Mouse (Mus musculus) lung, embryonic 16.5 days (tissue): ENCODE measurements around the gene Tomm40. TPM values are rescaled to one million over a fixed set of nuclear protein-coding genes. Genes with fewer than 3 reads are reported as not detected.

Source experiments
- ATAC-seq: fragments of 200-750 bp; cut with Nextera tagmentation; 2 replicates; pipeline ENCODE4 v1.8.0; 2017; ENCODE audit warnings: low read depth, mild to moderate bottlenecking, moderate library complexity
- H3K27ac ChIP-seq: fragments of 300-500 bp; sonication (generic); 2 replicates; pipeline ENCODE4 v1.5.1; 2014; ENCODE audit warnings: mild to moderate bottlenecking, control low read depth, low read length
- H3K27me3 ChIP-seq: fragments of 300-500 bp; sonication (generic); 2 replicates; pipeline ENCODE4 v1.6.1; 2014; ENCODE audit warnings: low read depth, low read length, mixed read lengths; ENCODE audit not compliant: control insufficient read depth, insufficient read depth
- H3K36me3 ChIP-seq: fragments of 300-500 bp; sonication (generic); 2 replicates; pipeline ENCODE4 v1.6.1; 2014; ENCODE audit warnings: low read length; ENCODE audit not compliant: control insufficient read depth, insufficient read depth
- H3K4me1 ChIP-seq: fragments of 300-500 bp; sonication (generic); replicated peaks from 2 replicates; pipeline ENCODE4 v1.6.1; 2014; ENCODE audit warnings: low read length, mixed read lengths; ENCODE audit not compliant: control insufficient read depth, insufficient read depth
- H3K4me2 ChIP-seq: fragments of 300-500 bp; sonication (generic); 2 replicates; pipeline ENCODE4 v1.6.1; 2014; ENCODE audit warnings: low read depth, low read length, control low read depth
- H3K4me3 ChIP-seq: fragments of 300-500 bp; sonication (generic); 2 replicates; pipeline ENCODE4 v1.5.1; 2014; ENCODE audit warnings: mild to moderate bottlenecking, low read length, control low read depth
- H3K9ac ChIP-seq: fragments of 300-500 bp; sonication (generic); 2 replicates; pipeline ENCODE4 v1.6.1; 2014; ENCODE audit warnings: low read length, control low read depth
- H3K9me3 ChIP-seq: fragments of 300-500 bp; sonication (generic); 2 replicates; pipeline ENCODE4 v1.6.1; 2016; ENCODE audit warnings: low read length; ENCODE audit not compliant: control insufficient read depth
- WGBS: fragments of 180-500 bp; shearing (Covaris S2); extraction: QIAGEN DNeasy Blood & Tissue Kit; methylation state at CpG from one replicate; pipeline ENCODE4 v1.1.7; 2014; 5-methylcytosine and 5-hydroxymethylcytosine counted together
- polyA plus RNA-seq: library from polyadenylated mRNA; unstranded; fragments of >200 nt; fragmentation: Nextera tagmentation; extraction: Ambion mirVana; gene quantifications from 2 replicates; pipeline ENCODE4 v1.2.1, GENCODE M21; 2015

Gene Tomm40
- polyA plus RNA-seq, 1 experiment from 2014 or later = 87.4 TPM

DNA sequence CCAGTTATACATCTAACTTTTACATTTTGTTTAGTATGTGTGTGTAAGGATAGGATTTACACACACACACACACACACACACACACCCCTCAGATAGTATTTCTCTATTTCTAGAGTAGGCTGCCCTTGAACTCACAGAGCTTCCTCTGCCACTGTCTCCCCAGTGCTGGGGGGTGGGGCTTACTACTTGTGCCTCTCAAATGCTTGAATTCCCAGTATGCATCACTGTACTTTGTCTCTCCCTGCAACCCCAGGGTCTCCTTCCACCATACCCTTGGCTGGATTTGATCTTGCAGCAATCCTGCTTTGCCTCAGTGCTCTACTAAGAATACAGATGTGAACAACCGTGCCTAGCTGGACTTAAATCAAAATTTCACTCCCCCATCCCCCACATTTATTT lies 38.8 kb upstream of the Tomm40 start:
- H3K4me1 ChIP-seq = peaks cover 39% of the 10 kb centered on the region
- no peak overlapping the region for H3K4me3 ChIP-seq
- 47% methylated on average over 1 of the region's 1 CpGs for WGBS
- no peak overlapping the region; the same call in 1 of the 2 replicates for H3K9ac ChIP-seq
- H3K36me3 ChIP-seq = peaks cover 21% of the 10 kb centered on the region
- ATAC-seq = no peak
- H3K27ac ChIP-seq = peak overlapping the region; percentile 83
- no peak overlapping the region for H3K4me2 ChIP-seq
- H3K27me3 ChIP-seq = no peaks in the 10 kb centered on the region
- no peaks in the 10 kb centered on the region for H3K9me3 ChIP-seq

DNA sequence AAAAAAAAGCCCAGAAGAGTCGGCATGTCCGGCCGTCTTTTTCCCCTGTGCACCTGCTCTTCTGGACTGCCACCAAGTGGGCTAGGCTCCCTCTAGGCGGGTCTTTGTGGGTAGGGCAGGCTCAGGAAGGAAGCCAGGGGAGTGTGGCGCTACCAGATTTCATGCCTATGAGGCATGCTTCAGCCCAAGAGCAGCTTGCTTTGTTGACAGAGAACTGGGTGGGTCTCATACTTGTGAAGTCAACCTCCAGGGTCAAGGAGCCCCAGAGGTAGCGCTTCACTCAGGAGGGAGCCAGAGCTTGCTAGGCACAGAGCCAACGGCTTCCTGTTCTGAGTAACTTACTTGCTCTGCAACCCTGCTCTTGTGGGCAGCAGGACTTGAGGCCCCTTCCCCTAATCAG lies 38.3 kb upstream of the Tomm40 start:
- H3K9ac ChIP-seq = no peak overlapping the region; the same call in 1 of the 2 replicates
- H3K4me1 ChIP-seq = peaks cover 39% of the 10 kb centered on the region
- H3K27me3 ChIP-seq = no peaks in the 10 kb centered on the region

DNA sequence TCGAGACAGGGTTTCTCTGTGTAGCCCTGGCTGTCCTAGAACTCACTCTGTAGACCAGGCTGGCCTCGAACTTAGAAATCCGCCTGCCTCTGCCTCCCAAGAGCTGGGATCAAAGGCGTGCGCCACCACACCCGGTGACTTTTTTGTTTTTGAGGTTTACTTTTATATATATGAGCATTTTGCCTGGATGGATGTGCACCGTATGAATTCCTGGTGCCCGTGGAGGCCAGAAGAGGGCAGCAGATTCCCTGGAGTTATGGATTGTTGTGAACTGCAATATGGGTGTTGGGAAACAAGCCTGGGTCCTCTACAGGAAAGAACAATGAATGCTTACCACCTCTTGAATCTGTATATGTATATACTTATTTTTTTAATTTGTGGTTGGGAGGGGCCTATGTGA lies 37.4 kb upstream of the Tomm40 start:
- no peak overlapping the region for H3K4me2 ChIP-seq
- peaks cover 6% of the 10 kb centered on the region for H3K36me3 ChIP-seq
- WGBS = 69% methylated on average over 8 of the region's 8 CpGs
- no peak overlapping the region for H3K9ac ChIP-seq
- no peaks in the 10 kb centered on the region for H3K9me3 ChIP-seq
- H3K27me3 ChIP-seq = no peaks in the 10 kb centered on the region
- no peak for ATAC-seq
- H3K27ac ChIP-seq = no peak overlapping the region; the same call in 1 of the 2 replicates
- peaks cover 43% of the 10 kb centered on the region for H3K4me1 ChIP-seq
- H3K4me3 ChIP-seq = no peak overlapping the region

More for the DNA sequence above, 38.3 kb upstream of the Tomm40 start:
- H3K4me2 ChIP-seq = no peak overlapping the region
- peak; percentile 34 for ATAC-seq
- no peak overlapping the region for H3K4me3 ChIP-seq
- WGBS = 35% methylated on average over 7 of the region's 7 CpGs
- H3K9me3 ChIP-seq = no peaks in the 10 kb centered on the region
- peak overlapping the region; percentile 83 for H3K27ac ChIP-seq
- H3K36me3 ChIP-seq = peaks cover 16% of the 10 kb centered on the region

DNA sequence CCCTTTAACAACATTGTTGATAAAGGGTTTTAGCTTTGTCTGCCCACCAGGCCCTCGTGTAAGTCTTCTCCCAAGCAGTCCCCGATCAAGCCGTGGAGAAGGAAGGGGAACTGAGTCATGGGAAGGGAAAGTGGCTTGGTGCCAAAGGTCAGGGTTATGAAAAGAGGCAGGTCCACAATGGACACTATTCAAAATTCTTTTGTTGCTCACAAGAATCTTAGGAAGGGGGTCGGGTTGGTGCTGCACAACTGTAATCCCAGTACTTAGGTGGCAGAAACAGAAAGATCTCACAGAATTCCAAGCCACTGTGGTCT lies 35.8 kb upstream of the Tomm40 start:
- H3K27me3 ChIP-seq = no peaks in the 10 kb centered on the region
- H3K27ac ChIP-seq = peak overlapping the region; percentile 94
- peaks cover 46% of the 10 kb centered on the region for H3K4me1 ChIP-seq
- H3K9me3 ChIP-seq = no peaks in the 10 kb centered on the region
- 0 out of 2 replicates have a peak, but pooled peaks cover 2% of the 10 kb centered on the region for H3K36me3 ChIP-seq
- no peak for ATAC-seq
- no peak overlapping the region for H3K4me3 ChIP-seq
- no peak overlapping the region for H3K9ac ChIP-seq
- no peak overlapping the region for H3K4me2 ChIP-seq
- WGBS = 28% methylated on average over 4 of the region's 4 CpGs

DNA sequence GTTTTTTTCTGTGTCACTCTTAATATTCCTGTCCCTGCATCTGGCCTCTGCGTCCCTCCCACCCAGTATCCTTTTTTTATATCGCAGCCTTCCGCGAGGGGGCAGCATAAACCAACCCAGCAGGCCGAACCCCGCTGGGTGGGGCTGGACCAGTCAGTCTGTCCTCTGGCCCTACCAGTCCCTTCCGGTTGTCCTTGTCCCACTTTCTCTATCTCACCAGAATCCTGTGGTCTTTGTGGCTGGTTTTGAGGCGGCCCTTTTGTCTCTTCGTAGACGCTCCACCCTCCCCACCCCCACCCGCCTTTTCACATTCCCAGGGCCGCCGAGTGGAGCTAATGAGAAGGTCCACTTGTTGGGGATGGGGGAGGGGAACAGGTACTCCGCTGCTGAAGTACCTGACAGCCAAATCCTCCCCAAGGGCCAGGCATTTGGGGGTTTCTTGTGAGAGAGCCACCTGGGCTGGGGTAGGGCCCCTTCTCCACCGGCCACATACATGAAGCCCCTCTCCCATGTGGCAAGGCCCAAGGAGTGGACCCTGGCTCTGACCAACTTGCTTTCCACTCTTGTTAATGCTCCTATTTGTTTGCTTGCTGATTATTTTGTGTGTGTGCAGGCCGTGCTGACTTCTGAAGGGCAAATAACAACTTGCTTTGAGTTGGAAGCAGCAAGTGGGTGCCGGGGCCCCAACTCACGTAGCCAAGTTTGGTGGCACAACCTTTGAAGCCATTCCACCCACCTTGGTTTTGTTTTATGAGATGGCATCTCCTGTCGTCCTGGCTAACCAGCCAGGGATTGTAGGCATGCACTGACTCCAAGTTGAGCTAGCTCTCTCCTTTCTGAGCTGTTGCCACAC lies 35.2 kb upstream of the Tomm40 start, which contains the start of gene Nectin2:
Nectin2 (minus strand) TSS at position 267 of the 853 bp plus-strand sequence.
- H3K4me1 ChIP-seq = peaks cover 42% of the 10 kb centered on the region
- H3K36me3 ChIP-seq = 0 out of 2 replicates have a peak, but pooled peaks cover 2% of the 10 kb centered on the region
- no peaks in the 10 kb centered on the region for H3K27me3 ChIP-seq
- peak within 1 kb of the TSS; percentile 93 for H3K9ac ChIP-seq
- no peaks in the 10 kb centered on the region for H3K9me3 ChIP-seq
- peak within 1 kb of the TSS; percentile 79 for H3K4me3 ChIP-seq
- peak within 1 kb of the TSS; percentile 94 for H3K27ac ChIP-seq
- peak; percentile 74 for ATAC-seq
- peak within 1 kb of the TSS; percentile 83 for H3K4me2 ChIP-seq
- WGBS = 13% methylated on average over 19 of the region's 19 CpGs

DNA sequence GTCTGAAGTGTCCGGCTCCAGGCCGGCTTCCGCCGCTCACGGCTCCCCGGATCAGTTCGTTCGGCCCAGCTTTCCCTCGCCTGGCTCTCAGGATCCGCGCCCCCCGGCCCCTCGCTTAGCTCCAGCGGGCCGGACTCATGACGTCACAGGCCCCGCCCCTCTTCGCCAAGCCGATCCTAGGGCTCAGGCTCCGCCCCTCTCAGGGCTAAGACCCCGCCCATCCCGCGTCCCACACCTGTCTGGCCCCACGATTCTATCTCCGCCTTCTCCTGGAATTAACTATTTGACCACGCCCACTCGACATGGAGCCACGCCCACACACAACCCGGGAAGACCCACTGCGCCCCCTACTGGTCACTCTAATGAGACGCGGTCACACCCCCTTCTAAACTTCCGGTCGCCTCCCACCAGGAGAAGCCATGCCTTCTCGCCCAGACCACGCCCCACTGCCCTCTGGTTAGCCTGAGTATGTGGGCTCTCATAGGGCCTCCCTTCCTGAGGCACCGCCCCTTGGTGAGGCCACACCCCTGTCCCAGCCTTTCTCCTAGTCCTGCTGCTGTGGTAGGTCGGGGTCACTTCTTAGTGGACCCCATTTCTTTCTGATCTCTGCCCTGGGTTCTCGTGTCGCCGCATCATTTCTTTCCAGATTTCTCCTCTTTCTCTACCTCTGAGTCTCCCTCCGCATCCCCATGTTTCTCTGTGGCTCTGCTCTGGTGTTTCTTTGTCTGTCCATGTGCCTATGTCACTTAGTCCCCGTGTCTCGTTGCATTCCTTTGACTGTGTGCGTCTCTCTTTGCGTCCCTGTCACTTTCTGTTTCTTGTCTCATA lies 34.4 kb upstream of the Tomm40 start:
- H3K4me2 ChIP-seq = peak overlapping the region; percentile 83
- peak; percentile 93 for ATAC-seq
- peaks cover 46% of the 10 kb centered on the region for H3K4me1 ChIP-seq

DNA sequence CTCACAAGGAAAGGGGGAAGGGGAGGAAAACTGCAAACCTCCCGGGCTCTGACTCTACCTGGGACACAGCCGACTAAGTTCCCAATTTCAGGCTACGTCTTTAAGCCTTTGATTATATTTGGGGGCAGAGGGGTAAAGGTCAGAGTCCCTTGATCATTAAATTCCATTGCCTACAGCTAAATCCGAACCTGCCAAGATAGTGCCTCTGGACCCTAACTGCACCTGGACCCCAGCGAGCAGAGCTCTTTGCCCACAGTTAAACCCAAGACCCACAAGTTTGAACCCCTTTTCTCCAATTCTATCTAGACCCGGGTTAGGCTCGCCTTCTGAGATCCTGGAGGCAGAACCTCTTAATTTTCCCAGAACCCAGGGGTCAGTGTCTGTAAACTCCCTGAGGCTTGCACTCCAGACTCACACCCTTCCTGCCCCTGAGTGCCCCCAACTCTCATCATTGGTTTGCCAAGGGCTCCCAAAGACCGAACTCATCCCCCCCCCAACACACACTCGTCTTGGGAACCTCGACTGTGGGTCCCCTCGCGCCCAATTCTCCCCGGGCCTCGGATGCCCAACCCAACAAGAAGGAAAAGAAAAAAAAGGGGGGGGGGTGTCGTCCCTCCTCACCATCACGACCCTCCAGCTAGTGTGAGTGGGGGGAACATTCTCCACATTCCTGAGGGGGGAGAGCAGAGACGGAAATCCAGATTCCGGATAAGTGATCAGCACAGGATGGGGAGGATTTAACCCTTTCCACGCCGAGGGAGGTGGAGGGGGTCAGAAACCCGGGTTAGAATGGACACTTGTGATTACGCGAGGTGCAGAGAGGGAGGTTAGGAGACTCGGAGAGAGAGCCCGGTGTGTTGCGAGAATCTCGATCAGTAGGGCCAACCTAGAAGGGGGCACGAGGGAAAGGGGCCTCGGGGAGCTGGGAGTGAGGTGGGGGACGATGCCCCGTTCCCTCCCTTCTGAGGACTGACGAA lies 33.3 kb upstream of the Tomm40 start:
- Histone ChIP-seq H3K9ac (peak overlapping the region; percentile 93), H3K36me3 (no peaks in the 10 kb centered on the region), H3K4me3 (peak overlapping the region; percentile 79), H3K27ac (peak overlapping the region; percentile 86), H3K27me3 (no peaks in the 10 kb centered on the region), H3K4me2 (peak overlapping the region; percentile 63), H3K4me1 (peaks cover 40% of the 10 kb centered on the region), H3K9me3 (no peaks in the 10 kb centered on the region)
- 0 out of 2 replicates have a peak, but pooled peaks have one; percentile 0 for ATAC-seq
- 0% methylated on average over 32 of the region's 32 CpGs for WGBS

More for the DNA sequence above, 34.4 kb upstream of the Tomm40 start:
- Histone ChIP-seq H3K36me3 (no peaks in the 10 kb centered on the region), H3K4me3 (peak overlapping the region; percentile 79), H3K27me3 (no peaks in the 10 kb centered on the region), H3K27ac (peak overlapping the region; percentile 94), H3K9ac (peak overlapping the region; percentile 93), H3K9me3 (no peaks in the 10 kb centered on the region)
- under 1% methylated on average over 44 of the region's 46 CpGs for WGBS

DNA sequence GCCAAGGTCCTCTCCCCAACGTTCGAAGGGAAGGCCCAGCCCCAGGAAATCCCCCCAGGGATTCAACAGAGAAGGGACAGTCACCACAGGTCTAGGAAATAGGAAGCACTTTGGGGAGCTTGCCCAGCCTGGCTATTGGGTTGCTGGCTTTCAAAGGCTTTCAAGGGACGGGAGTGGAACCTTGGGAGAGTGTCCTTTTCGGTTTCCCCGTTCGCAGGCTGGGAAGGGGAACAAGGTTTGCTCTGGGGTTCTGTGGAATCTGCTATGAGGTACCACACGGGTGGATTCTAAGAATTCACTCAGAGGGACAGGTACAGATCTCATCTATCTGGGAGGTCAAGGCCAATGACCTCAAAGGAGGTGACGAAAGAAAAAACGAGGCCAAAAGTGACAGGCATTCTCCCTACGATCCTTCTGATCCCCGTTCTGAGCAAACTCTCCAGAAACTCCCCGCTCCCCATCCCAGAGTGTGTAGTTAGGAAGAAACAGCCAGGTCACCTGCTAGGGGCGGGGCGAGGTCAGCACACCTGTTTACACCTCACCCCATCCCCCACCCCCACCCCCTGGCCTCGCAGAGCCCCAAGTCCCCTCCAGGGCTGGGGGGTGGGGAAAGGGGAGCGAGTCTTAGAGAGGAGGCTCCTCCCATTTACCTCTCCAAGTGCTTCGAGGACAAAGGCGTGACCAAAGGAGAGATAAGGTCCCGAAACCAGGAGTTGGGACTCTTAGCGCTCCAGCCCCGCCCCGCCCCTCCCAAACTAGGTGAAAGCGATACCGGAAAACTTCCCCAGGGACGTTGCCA lies 32.4 kb upstream of the Tomm40 start:
- Histone ChIP-seq H3K4me1 (peaks cover 39% of the 10 kb centered on the region), H3K9me3 (no peaks in the 10 kb centered on the region), H3K9ac (peak overlapping the region; percentile 93), H3K27ac (peak overlapping the region; percentile 86), H3K4me3 (peak overlapping the region; percentile 79), H3K27me3 (no peaks in the 10 kb centered on the region), H3K36me3 (0 out of 2 replicates have a peak, but pooled peaks cover 3% of the 10 kb centered on the region), H3K4me2 (peak overlapping the region; percentile 63)
- ATAC-seq = peak; percentile 3; the same call in 1 of the 2 replicates
- 5% methylated on average over 25 of the region's 25 CpGs for whole genome bisulfite sequencing
